Mouse (Mus musculus) lung, embryonic 14.5 days (tissue): Measurements from ENCODE around the gene Cipc. TPM values are rescaled to one million over a fixed set of nuclear protein-coding genes. Genes with fewer than 3 reads are reported as not detected.

ENCODE experiments used
- ATAC-seq: fragments of 200-750 bp; cut with Nextera tagmentation; 2 replicates; pipeline ENCODE4 v1.8.0; 2017; ENCODE audit warnings: mild to moderate bottlenecking, moderate TSS enrichment, moderate library complexity; ENCODE audit not compliant: insufficient read depth
- DNase-seq: peaks from one replicate; pipeline ENCODE4 v3.0.0-alpha.2; 2015
- H3K27ac ChIP-seq: fragments of 300-500 bp; sonication (generic); 2 replicates; pipeline ENCODE4 v1.5.1; 2014; ENCODE audit warnings: low read depth, mild to moderate bottlenecking, moderate library complexity
- H3K27me3 ChIP-seq: fragments of 300-500 bp; sonication (generic); 2 replicates; pipeline ENCODE4 v1.6.1; 2014; ENCODE audit warnings: low read length, control low read depth; ENCODE audit not compliant: insufficient read depth
- H3K36me3 ChIP-seq: fragments of 300-500 bp; sonication (generic); 2 replicates; pipeline ENCODE4 v1.6.1; 2014; ENCODE audit warnings: control low read depth; ENCODE audit not compliant: insufficient read depth
- H3K4me1 ChIP-seq: fragments of 300-500 bp; sonication (generic); 2 replicates; pipeline ENCODE4 v1.6.1; 2014; ENCODE audit warnings: antibody characterized with exemption, control low read depth; ENCODE audit not compliant: insufficient read depth
- H3K4me2 ChIP-seq: fragments of 300-500 bp; sonication (generic); 2 replicates; pipeline ENCODE4 v1.6.1; 2014; ENCODE audit warnings: mild to moderate bottlenecking
- H3K4me3 ChIP-seq: fragments of 300-500 bp; sonication (generic); 2 replicates; pipeline ENCODE4 v1.5.1; 2014; ENCODE audit warnings: low read depth, low read length
- H3K9ac ChIP-seq: fragments of 300-500 bp; sonication (generic); 2 replicates; pipeline ENCODE4 v1.6.1; 2014
- H3K9me3 ChIP-seq: fragments of 300-500 bp; sonication (generic); 2 replicates; pipeline ENCODE4 v1.6.1; 2016; ENCODE audit warnings: low read depth, low read length, control low read depth
- CTCF ChIP-seq: IDR thresholded peaks from 2 replicates; pipeline ENCODE4 v1.5.1; 2016; ENCODE audit warnings: antibody characterized with exemption, low read depth
- WGBS: fragments of 180-500 bp; shearing (Covaris S2); extraction: QIAGEN DNeasy Blood & Tissue Kit; methylation state at CpG from one replicate; pipeline ENCODE4 v1.1.7; 2014; 5-methylcytosine and 5-hydroxymethylcytosine counted together
- polyA plus RNA-seq: library from polyadenylated mRNA; unstranded; fragments of >200 nt; fragmentation: Nextera tagmentation; extraction: Ambion mirVana; gene quantifications from 2 replicates; pipeline ENCODE4 v1.2.1, GENCODE M21; 2014

The Cipc gene
- polyA plus RNA-seq, 1 experiment from 2014 or later, result 24.3 TPM

GRCm38 (mm10) chr12:86950161-86950960, 3.5 kb downstream of the Cipc start:
- Histone ChIP-seq H3K27ac (no peak overlapping the region), H3K9me3 (no peaks in the 10 kb centered on the region), H3K9ac (no peak overlapping the region), H3K36me3 (peaks cover 19% of the 10 kb centered on the region), H3K4me3 (no peak overlapping the region), H3K27me3 (no peaks in the 10 kb centered on the region), H3K4me1 (peaks cover 15% of the 10 kb centered on the region), H3K4me2 (peak overlapping the region; percentile 3; the same call in 1 of the 2 replicates)
- DNase-seq (no peak), ATAC-seq (no peak)
- TF ChIP-seq CTCF, result no peak
- WGBS, result 61% methylated on average over 16 of the region's 16 CpGs

DNA sequence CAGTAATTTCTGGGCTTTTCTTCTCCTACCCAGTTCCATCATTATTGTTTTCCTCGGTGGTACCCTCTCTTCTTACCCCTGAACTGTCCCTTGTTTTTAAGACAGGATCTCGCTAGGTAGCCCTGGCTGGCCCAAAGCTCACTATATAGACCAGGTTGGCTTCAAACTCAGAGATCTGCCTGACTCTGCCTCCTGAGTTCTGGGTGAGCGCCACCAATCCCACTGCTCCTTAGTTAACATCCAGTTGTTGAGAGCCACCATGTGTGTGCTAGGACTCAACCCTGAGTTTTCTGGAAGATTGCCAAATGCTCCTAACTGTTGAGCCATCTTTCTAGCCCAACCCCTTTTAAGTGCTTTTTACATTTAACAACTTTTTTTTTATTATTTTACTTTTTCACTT, 4.1 kb downstream of the Cipc start:
- Histone ChIP-seq H3K27ac (no peak overlapping the region), H3K4me2 (no peak overlapping the region), H3K9me3 (no peaks in the 10 kb centered on the region), H3K9ac (no peak overlapping the region), H3K27me3 (no peaks in the 10 kb centered on the region), H3K4me1 (peaks cover 15% of the 10 kb centered on the region), H3K36me3 (peaks cover 25% of the 10 kb centered on the region), H3K4me3 (no peak overlapping the region)
- ATAC-seq (no peak), DNase-seq (peak; percentile 54)
- TF ChIP-seq CTCF, result no peak
- 92% methylated on average over 3 of the region's 3 CpGs for WGBS

DNA sequence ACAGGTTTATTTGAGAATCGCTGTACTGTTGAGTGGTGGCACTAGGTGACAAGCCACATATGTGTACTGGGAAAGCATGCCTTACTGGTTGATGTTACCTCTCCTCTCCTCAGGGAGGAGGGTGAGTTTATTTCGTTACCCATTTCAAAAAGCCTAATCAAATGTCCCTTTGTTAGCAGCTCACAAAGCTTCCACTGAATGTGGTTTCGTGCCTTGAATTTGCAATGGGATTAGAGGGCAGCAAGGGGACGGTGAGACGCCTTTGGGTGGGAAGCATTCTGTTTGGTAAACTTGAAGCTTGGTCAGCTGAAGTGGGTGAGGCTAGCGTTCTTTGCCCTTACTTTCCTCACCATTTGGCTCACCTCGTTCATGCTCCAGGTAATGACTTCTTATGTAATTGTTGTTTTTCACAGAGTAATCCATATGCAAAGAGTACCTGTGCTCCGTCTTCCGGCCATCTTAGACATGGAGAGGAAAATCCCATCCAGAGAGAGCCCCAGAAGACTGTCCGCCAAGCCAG, 5.5 kb downstream of the Cipc start:
- no peak for TF ChIP-seq CTCF
- Histone ChIP-seq H3K27ac (no peak overlapping the region), H3K4me3 (no peak overlapping the region), H3K4me1 (peaks cover 15% of the 10 kb centered on the region), H3K9me3 (no peaks in the 10 kb centered on the region), H3K36me3 (peaks cover 32% of the 10 kb centered on the region), H3K27me3 (no peaks in the 10 kb centered on the region), H3K9ac (no peak overlapping the region), H3K4me2 (no peak overlapping the region)
- 87% methylated on average over 10 of the region's 10 CpGs for WGBS
- DNase-seq (no peak), ATAC-seq (no peak)

DNA sequence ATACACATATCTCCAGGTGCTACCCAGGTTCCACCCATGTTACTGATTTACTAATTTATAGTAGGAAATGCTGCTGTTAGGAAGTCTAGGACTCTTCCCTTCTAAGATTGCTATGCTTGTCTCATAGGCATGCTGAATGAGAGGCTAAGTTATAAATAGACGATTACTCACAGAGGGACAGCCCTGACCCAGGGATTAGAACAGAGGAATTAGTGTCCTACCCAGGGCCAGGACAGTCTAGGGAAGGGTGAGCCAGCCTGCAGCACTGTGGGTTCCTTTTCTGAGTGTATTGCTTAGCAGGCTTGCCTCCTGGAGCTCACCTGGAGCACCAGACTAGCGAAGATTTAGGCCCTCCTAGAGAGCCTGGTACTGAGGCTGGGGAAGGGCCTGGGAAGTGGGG, 9.1 kb downstream of the Cipc start:
- Histone ChIP-seq H3K4me2 (no peak overlapping the region), H3K4me3 (no peak overlapping the region), H3K9me3 (no peaks in the 10 kb centered on the region), H3K27ac (no peak overlapping the region), H3K36me3 (peaks cover 64% of the 10 kb centered on the region), H3K27me3 (no peaks in the 10 kb centered on the region), H3K9ac (no peak overlapping the region), H3K4me1 (no peaks in the 10 kb centered on the region)
- DNase-seq (no peak), ATAC-seq (no peak)
- WGBS, result 90% methylated on average over 2 of the region's 2 CpGs
- no peak for TF ChIP-seq CTCF

- Histone ChIP-seq H3K9me3 (no peaks in the 10 kb centered on the region), H3K9ac (no peak overlapping the region), H3K36me3 (peaks cover 83% of the 10 kb centered on the region), H3K27me3 (no peaks in the 10 kb centered on the region), H3K27ac (no peak overlapping the region), H3K4me2 (no peak overlapping the region), H3K4me1 (no peaks in the 10 kb centered on the region), H3K4me3 (no peak overlapping the region)
- 87% methylated on average over 5 of the region's 5 CpGs for WGBS
- ATAC-seq (no peak), DNase-seq (no peak)
- TF ChIP-seq CTCF, result no peak
These were observed 11.7 kb downstream of the Cipc start for GRCm38 (mm10) chr12:86958558-86958957.

DNA sequence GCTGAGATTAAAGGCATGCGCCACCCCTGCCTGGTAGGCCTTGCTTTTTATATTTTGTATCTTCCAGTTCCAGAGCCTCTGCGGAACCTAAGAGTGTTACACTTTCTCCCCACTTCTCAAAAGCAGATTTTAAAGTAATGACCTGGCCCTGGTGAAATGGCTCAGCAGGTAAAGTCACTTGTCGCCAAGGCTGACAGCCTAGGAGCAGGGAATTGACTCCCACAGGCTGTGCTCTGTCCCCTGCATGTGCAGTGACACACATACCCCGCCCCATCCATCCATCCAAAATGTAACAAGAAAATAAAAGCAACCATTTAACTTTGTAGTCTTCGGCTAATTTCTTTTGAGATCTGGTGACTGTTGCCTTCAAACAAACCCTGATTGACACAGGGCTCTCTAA, 12.8 kb downstream of the Cipc start:
- DNase-seq (no peak), ATAC-seq (no peak)
- TF ChIP-seq CTCF, result no peak
- H3K36me3 ChIP-seq, result peaks cover 86% of the 10 kb centered on the region
- no peaks in the 10 kb centered on the region for H3K9me3 ChIP-seq
- H3K9ac ChIP-seq, result no peak overlapping the region
- no peak overlapping the region for H3K4me2 ChIP-seq
- no peak overlapping the region for H3K27ac ChIP-seq
- 95% methylated on average over 5 of the region's 5 CpGs for WGBS
- H3K4me1 ChIP-seq, result no peaks in the 10 kb centered on the region
- H3K27me3 ChIP-seq, result no peaks in the 10 kb centered on the region
- H3K4me3 ChIP-seq, result no peak overlapping the region

- Histone ChIP-seq H3K27ac (no peak overlapping the region), H3K9me3 (no peaks in the 10 kb centered on the region), H3K4me1 (no peaks in the 10 kb centered on the region), H3K27me3 (no peaks in the 10 kb centered on the region), H3K4me3 (no peak overlapping the region), H3K9ac (no peak overlapping the region), H3K36me3 (peaks cover 84% of the 10 kb centered on the region), H3K4me2 (no peak overlapping the region)
- ATAC-seq (no peak), DNase-seq (no peak)
- TF ChIP-seq CTCF, result peak; percentile 5; the same call in 1 of the 2 replicates
- WGBS, result 84% methylated on average over 15 of the region's 15 CpGs
These were observed 13.3 kb downstream of the Cipc start for GRCm38 (mm10) chr12:86960138-86960537.
